Mouse (Mus musculus) lung, adult 2 months (tissue): Measurements from ENCODE around the gene Adcy5.

ENCODE experiments used
- CTCF ChIP-seq: fragments of 200-500 bp; IDR thresholded peaks from 2 replicates; pipeline ENCODE4 v1.5.1; 2011; ENCODE audit warnings: mild to moderate bottlenecking, low read length, control low read depth; ENCODE audit not compliant: insufficient read depth
- POLR2A ChIP-seq: fragments of 200-500 bp; IDR thresholded peaks from 2 replicates; pipeline ENCODE4 v1.6.1; 2011; ENCODE audit warnings: low read depth, mild to moderate bottlenecking, control low read depth, low read length, borderline replicate concordance; ENCODE audit errors: extremely low read depth

DNA sequence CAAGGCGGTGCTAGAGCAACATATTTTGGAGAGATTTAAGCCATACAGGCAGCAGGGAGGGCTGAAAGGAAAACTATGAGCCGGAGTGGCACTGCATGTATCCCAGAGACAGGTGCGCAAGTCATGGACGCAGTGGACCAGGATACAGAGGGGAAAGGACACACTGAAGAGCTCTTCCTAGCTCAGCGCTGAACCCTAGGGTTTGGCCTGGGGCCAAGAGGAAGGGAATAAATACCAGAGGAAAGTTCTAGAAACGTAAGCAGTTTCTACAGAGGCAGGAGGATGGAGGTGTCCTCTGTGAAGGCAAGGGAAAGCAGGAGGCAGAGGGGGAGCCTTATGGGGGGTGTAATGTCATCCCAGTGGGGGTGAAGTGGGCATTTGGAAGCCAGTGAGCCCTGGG lies 97.0 kb downstream of the Adcy5 start:
- TF ChIP-seq CTCF (no peak), POLR2A (no peak)
